Mouse (Mus musculus): ENCODE results near the gene Gm28051. TPM values are rescaled to one million over a fixed set of nuclear protein-coding genes. Genes with fewer than 3 reads are reported as not detected.

Gm28051 gene
- total and polyA plus RNA-seq, 3 experiments, result not detected

DNA sequence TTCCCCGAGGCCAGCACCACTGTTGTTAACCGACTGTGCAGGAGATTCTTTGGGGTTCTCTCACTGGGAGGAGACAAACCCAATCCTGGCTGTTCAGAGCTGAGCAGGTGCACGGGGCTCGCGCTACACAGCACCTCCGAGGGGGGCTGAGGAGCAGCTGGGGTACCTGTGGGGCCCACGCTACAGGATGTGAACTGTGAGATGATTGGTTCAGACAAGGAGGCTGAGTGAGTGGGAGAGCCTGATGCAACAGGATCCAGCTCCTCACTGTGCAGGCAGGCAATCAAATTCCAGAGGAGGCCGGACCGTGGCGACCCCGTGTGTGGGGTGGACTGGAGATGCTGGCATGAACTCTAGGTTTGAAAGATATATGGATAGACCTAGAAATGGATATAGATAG lies 35.1 kb downstream of the Gm28051 start:
- Histone ChIP-seq H3K9ac (ENCODE audit: insufficient read depth, low read depth) (no peak overlapping the region), H3K9me3 (replicated peaks; ENCODE audit: low read length) (no peaks in the 10 kb centered on the region), H3K36me3 (replicated peaks in 1 of 2; ENCODE audit: control insufficient read depth in 1 of 2, insufficient read depth in 1 of 2, low read length in 1 of 2) (no peaks in the 10 kb centered on the region), H3K79me2 (replicated peaks; ENCODE audit: control insufficient read depth, extremely low read depth, insufficient read depth, poor library complexity, severe bottlenecking) (no peaks in the 10 kb centered on the region), H3K27me3 (replicated peaks) (no peaks in the 10 kb centered on the region), H3K27ac (ENCODE audit: insufficient read depth, low read depth) (no peak overlapping the region), H3K4me1 (ENCODE audit: control insufficient read depth in 1 of 2, insufficient read depth in 2 of 2) (peaks cover 0 to 10% of the 10 kb centered on the region in 2 experiments; a peak in 2 of 4 replicates), H3K4me2 (ENCODE audit: insufficient read depth, low read depth, poor library complexity, severe bottlenecking) (no peak overlapping the region), H3K4me3 (replicated peaks in 1 of 3; ENCODE audit: low read depth in 2 of 3, low read length in 2 of 3, poor library complexity in 1 of 3) (no peak overlapping the region)
- dilution Hi-C loops (cut with MboI; ENCODE audit: extremely low pct_ligation_motif_present, extremely low pct_unique_long_range_greater_than_20kb, low sequenced_read_pairs), result no loop called here
- no peak for DNase-seq (ENCODE audit: extremely low read depth)
- in situ Hi-C loops (cut with MboI; ENCODE audit: low pct_ligation_motif_present, low pct_unique_long_range_greater_than_20kb, low sequenced_read_pairs), result no loop called here
- TF ChIP-seq UBTF (IDR thresholded peaks at IDR 0.05; ENCODE audit: low read depth, low read length) (no peak), KAT2A (IDR thresholded peaks at IDR 0.05; ENCODE audit: insufficient replicate concordance, low read length) (no peak), JUND (conservative IDR thresholded peaks at IDR 0.05; ENCODE audit: low read depth, low read length) (no peak), MAZ (IDR thresholded peaks at IDR 0.05; ENCODE audit: low read depth, low read length) (no peak), CHD1 (IDR thresholded peaks at IDR 0.05; ENCODE audit: low read depth, low read length) (no peak), ZNF384 (IDR thresholded peaks at IDR 0.05; ENCODE audit: low read depth, low read length) (no peak), ZMIZ1 (IDR thresholded peaks at IDR 0.05; ENCODE audit: low read depth, low read length) (no peak), E2F4 (IDR thresholded peaks at IDR 0.05; ENCODE audit: insufficient replicate concordance, low read depth, low read length) (no peak), MXI1 (IDR thresholded peaks at IDR 0.05; ENCODE audit: low read depth, low read length) (no peak)

DNA sequence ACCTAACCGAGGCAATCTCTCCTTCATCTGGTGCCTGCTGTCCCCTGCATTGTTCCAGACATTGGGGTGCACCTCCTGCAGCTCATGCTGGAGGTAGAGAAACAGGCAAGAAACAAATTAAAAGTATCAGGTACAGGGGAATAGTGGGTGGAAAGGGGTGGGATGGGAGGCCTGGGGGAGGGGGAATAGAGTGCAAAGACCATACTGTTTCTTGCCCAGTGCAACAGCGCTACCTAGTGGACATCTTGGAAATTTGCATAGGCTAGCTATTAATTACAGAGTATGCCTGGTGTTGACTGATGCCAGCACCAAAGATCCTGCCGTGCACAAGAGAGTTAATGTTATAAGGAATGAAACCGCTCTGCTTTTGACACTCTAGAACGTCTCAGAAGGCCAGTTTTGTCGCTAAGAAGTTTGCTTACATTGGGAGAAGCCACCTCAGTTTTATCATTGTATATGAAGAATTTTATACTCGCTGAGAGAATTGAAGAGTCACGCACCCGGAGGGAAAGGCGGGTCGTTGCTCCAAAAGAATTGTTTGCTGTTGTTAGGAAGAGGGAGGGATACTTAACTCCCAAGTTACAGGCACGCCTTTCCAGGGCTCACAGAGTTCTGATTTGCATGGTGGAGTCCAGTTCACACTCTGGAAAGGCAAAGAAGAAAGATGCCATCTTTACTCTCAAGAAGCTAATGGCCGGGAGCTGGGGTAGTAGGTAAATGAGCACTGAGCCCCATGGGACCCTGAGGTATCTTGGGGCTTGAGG lies 37.8 kb downstream of the Gm28051 start:
- peaks cover 0 to 5% of the 10 kb centered on the region in 2 experiments; a peak in 1 of 4 replicates for H3K4me1 ChIP-seq (ENCODE audit: control insufficient read depth in 1 of 2, insufficient read depth in 2 of 2)
- no peak overlapping the region for H3K9ac ChIP-seq (ENCODE audit: insufficient read depth, low read depth)
- no peak overlapping the region for H3K27ac ChIP-seq (ENCODE audit: insufficient read depth, low read depth)
- dilution Hi-C loops (cut with MboI; ENCODE audit: extremely low pct_ligation_motif_present, extremely low pct_unique_long_range_greater_than_20kb, low sequenced_read_pairs), result no loop called here
- H3K27me3 ChIP-seq (replicated peaks), result no peaks in the 10 kb centered on the region
- peak; percentile 65 for DNase-seq (ENCODE audit: extremely low read depth)
- in situ Hi-C loops (cut with MboI; ENCODE audit: low pct_ligation_motif_present, low pct_unique_long_range_greater_than_20kb, low sequenced_read_pairs), result no loop called here
- no peaks in the 10 kb centered on the region for H3K79me2 ChIP-seq (replicated peaks; ENCODE audit: control insufficient read depth, extremely low read depth, insufficient read depth, poor library complexity, severe bottlenecking)
- no peak overlapping the region; the same call in 1 of the 2 replicates for H3K4me2 ChIP-seq (ENCODE audit: insufficient read depth, low read depth, poor library complexity, severe bottlenecking)
- no peaks in the 10 kb centered on the region for H3K9me3 ChIP-seq (replicated peaks; ENCODE audit: low read length)
- H3K4me3 ChIP-seq (replicated peaks in 1 of 3; ENCODE audit: low read depth in 2 of 3, low read length in 2 of 3, poor library complexity in 1 of 3), result no peak overlapping the region
- H3K36me3 ChIP-seq (replicated peaks in 1 of 2; ENCODE audit: control insufficient read depth in 1 of 2, insufficient read depth in 1 of 2, low read length in 1 of 2), result no peaks in the 10 kb centered on the region
- no peak for TF ChIP-seq KAT2A (IDR thresholded peaks at IDR 0.05; ENCODE audit: insufficient replicate concordance, low read length)
- no peak for TF ChIP-seq CHD1 (IDR thresholded peaks at IDR 0.05; ENCODE audit: low read depth, low read length)
- no peak for TF ChIP-seq POLR2AphosphoS2 (IDR thresholded peaks at IDR 0.05; ENCODE audit: low read depth, low read length)
- no peak for TF ChIP-seq HCFC1 (IDR thresholded peaks at IDR 0.05; ENCODE audit: low read depth, low read length)
- TF ChIP-seq MYC (IDR thresholded peaks at IDR 0.05; ENCODE audit: low read depth, low read length), result 0 out of 2 replicates have a peak, but pooled peaks have one; percentile 22
- no peak for TF ChIP-seq PAX5 (IDR thresholded peaks at IDR 0.05; ENCODE audit: low read length)
- no peak for TF ChIP-seq TCF12 (IDR thresholded peaks at IDR 0.05; ENCODE audit: low read depth, low read length)
- no peak for TF ChIP-seq MXI1 (IDR thresholded peaks at IDR 0.05; ENCODE audit: low read depth, low read length)
- no peak for TF ChIP-seq CHD2 (IDR thresholded peaks at IDR 0.05; ENCODE audit: low read length)
- peak; percentile 91 for TF ChIP-seq CTCF (conservative IDR thresholded peaks at IDR 0.05 in 1 of 2, IDR thresholded peaks at IDR 0.05 in 1 of 2; ENCODE audit: low read depth in 2 of 2, low read length in 2 of 2)
- no peak for TF ChIP-seq ZKSCAN1 (IDR thresholded peaks at IDR 0.05; ENCODE audit: borderline replicate concordance, low read depth, low read length)
- TF ChIP-seq MAZ (IDR thresholded peaks at IDR 0.05; ENCODE audit: low read depth, low read length), result no peak
- TF ChIP-seq ZC3H11A (IDR thresholded peaks at IDR 0.05; ENCODE audit: low read depth, low read length), result peak; percentile 63
- peak; percentile 87 for TF ChIP-seq RAD21 (IDR thresholded peaks at IDR 0.05; ENCODE audit: low read depth, low read length)
- TF ChIP-seq POLR2A (IDR thresholded peaks at IDR 0.05; ENCODE audit: low read depth, low read length), result no peak
- TF ChIP-seq SIN3A (IDR thresholded peaks at IDR 0.05; ENCODE audit: low read length), result no peak
- TF ChIP-seq ELF1 (IDR thresholded peaks at IDR 0.05; ENCODE audit: low read depth, low read length), result no peak
- no peak for TF ChIP-seq JUND (conservative IDR thresholded peaks at IDR 0.05; ENCODE audit: low read depth, low read length)
- no peak; the same call in 1 of the 2 replicates for TF ChIP-seq NELFE (IDR thresholded peaks at IDR 0.05; ENCODE audit: low read depth, low read length)
- TF ChIP-seq ZNF384 (IDR thresholded peaks at IDR 0.05; ENCODE audit: low read depth, low read length), result no peak
- no peak for TF ChIP-seq ZMIZ1 (IDR thresholded peaks at IDR 0.05; ENCODE audit: low read depth, low read length)
- TF ChIP-seq RCOR1 (conservative IDR thresholded peaks at IDR 0.05; ENCODE audit: low read depth, low read length), result no peak
- peak; percentile 84 for TF ChIP-seq SMC3 (IDR thresholded peaks at IDR 0.05; ENCODE audit: low read depth, low read length)
- no peak for TF ChIP-seq EP300 (IDR thresholded peaks at IDR 0.05; ENCODE audit: low read length)
- TF ChIP-seq JUN (IDR thresholded peaks at IDR 0.05; ENCODE audit: insufficient read depth, low read depth, low read length), result no peak
- TF ChIP-seq UBTF (IDR thresholded peaks at IDR 0.05; ENCODE audit: low read depth, low read length), result no peak
- no peak for TF ChIP-seq MEF2A (IDR thresholded peaks at IDR 0.05; ENCODE audit: borderline replicate concordance, low read depth, low read length)
- TF ChIP-seq E2F4 (IDR thresholded peaks at IDR 0.05; ENCODE audit: insufficient replicate concordance, low read depth, low read length), result no peak
- TF ChIP-seq ETS1 (conservative IDR thresholded peaks at IDR 0.05; ENCODE audit: low read depth, low read length), result no peak
- TF ChIP-seq IRF4 (IDR thresholded peaks at IDR 0.05; ENCODE audit: low read depth, low read length), result no peak
